Mouse (Mus musculus): Measurements from ENCODE around the gene Syne3. TPM values are rescaled to one million over a fixed set of nuclear protein-coding genes. Genes with fewer than 3 reads are reported as not detected.

Syne3 gene
- polyA plus RNA-seq, 1 experiment from 2014 or later: 0.31 TPM

DNA sequence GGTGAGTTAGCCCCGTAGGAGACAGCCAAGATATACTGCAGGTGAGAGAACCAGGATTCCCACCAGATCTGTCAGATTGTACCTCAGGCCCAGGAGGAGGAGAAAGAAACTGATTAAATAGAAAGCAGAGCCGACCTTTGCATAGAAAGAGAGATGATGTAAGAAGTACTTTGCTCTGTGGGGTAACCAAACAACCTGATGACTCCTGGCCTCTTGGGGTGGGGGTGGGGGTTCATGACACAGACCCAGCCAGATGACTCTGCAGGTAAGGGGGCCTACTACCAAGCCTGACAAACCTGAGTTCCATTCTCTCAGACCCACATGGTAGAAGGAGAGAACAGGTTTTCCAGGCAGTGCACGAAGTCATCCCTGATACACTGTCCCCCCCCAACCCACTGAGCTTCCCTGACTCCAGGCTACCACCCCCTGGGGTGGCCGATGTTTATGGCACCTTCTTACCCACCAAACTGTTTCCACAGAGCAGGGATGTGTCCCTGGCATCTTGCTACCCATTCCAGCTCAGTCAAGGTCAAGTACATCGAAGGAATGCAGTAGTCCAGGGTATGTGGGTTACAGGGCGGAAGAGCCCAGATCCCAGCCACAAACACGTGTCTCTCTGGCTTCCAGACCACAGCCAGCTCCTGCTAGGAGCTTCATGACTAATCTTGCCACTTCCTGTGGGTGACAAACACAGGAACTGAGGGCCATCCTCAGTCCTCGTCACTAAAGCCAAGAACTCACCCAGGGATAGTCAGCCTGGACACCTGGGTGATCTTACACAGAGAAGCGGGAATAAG is 8.9 kb downstream of the Syne3 start:
- Histone ChIP-seq H3K27ac (replicated peaks; ENCODE audit: low read depth, low read length) (no peak overlapping the region), H3K36me3 (ENCODE audit: control insufficient read depth, insufficient read depth, low read length) (no peaks in the 10 kb centered on the region), H3K4me2 (ENCODE audit: low read depth, severe bottlenecking) (no peak overlapping the region), H3K9ac (ENCODE audit: low read length) (no peak overlapping the region), H3K9me3 (ENCODE audit: control insufficient read depth, low read length) (no peaks in the 10 kb centered on the region), H3K4me3 (ENCODE audit: low read depth, low read length) (no peak overlapping the region), H3K27me3 (ENCODE audit: control insufficient read depth, insufficient read depth, low read length) (no peaks in the 10 kb centered on the region), H3K4me1 (ENCODE audit: control insufficient read depth, insufficient read depth, low read length) (no peaks in the 10 kb centered on the region)
- no peak for ATAC-seq (ENCODE audit: insufficient number of reproducible peaks, low FRiP score, low TSS enrichment, low read depth)
- 77% methylated on average over 9 of the region's 9 CpGs for WGBS
- DNase-seq (ENCODE audit: low spot score): no peak

DNA sequence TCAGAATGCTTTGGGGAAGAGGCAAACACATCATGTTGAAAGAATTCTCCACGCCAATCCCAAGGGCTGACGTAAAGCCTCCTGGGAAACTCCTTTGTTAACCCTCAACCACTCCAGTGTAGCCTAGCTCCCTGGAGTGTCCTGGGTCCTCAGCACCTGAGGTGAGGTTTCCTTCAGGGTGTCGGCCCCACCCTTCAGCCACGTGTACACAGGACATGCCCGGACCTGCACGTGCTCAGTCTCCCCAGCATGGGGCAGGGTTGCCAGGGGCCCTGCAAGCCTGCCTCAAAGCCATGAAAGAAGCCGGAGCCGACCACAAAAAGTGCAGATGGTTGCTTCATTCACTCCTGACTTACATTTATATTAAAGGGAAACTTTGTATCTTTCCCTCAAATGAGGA is 10.4 kb downstream of the Syne3 start:
- Histone ChIP-seq H3K27ac (replicated peaks; ENCODE audit: low read depth, low read length) (no peak overlapping the region), H3K9ac (ENCODE audit: low read length) (no peak overlapping the region), H3K4me1 (ENCODE audit: control insufficient read depth, insufficient read depth, low read length) (no peaks in the 10 kb centered on the region), H3K27me3 (ENCODE audit: control insufficient read depth, insufficient read depth, low read length) (no peaks in the 10 kb centered on the region), H3K4me2 (ENCODE audit: low read depth, severe bottlenecking) (no peak overlapping the region), H3K4me3 (ENCODE audit: low read depth, low read length) (no peak overlapping the region), H3K9me3 (ENCODE audit: control insufficient read depth, low read length) (no peaks in the 10 kb centered on the region), H3K36me3 (ENCODE audit: control insufficient read depth, insufficient read depth, low read length) (no peaks in the 10 kb centered on the region)
- 72% methylated on average over 8 of the region's 8 CpGs for WGBS
- ATAC-seq (ENCODE audit: insufficient number of reproducible peaks, low FRiP score, low TSS enrichment, low read depth) (no peak), DNase-seq (ENCODE audit: low spot score) (no peak)

DNA sequence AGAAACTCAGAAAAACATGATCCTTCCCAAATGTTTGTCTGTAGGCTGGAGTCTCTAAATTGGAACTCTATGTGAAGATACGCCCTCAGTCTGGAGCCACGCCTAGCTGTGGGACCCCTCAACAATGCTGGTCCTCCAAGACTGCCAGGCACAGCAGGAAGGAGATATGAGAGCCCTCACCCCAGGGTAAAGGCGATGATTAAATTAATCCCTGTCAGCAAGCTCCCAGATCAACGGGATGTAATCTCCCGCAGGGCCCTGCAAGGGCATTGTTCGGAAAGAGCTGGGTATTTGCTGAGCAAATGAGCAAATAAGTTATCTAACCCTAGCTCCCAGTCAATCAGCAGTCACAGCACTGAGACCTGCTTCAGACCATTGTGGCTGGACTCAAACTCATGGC is 11.1 kb downstream of the Syne3 start:
- DNase-seq (ENCODE audit: low spot score) (no peak), ATAC-seq (ENCODE audit: insufficient number of reproducible peaks, low FRiP score, low TSS enrichment, low read depth) (no peak)
- no peaks in the 10 kb centered on the region for H3K27me3 ChIP-seq (ENCODE audit: control insufficient read depth, insufficient read depth, low read length)
- 83% methylated on average over 6 of the region's 6 CpGs for WGBS
- H3K4me3 ChIP-seq (ENCODE audit: low read depth, low read length): no peak overlapping the region
- no peaks in the 10 kb centered on the region for H3K4me1 ChIP-seq (ENCODE audit: control insufficient read depth, insufficient read depth, low read length)
- H3K9ac ChIP-seq (ENCODE audit: low read length): no peak overlapping the region
- no peak overlapping the region for H3K4me2 ChIP-seq (ENCODE audit: low read depth, severe bottlenecking)
- H3K9me3 ChIP-seq (ENCODE audit: control insufficient read depth, low read length): no peaks in the 10 kb centered on the region
- H3K27ac ChIP-seq (replicated peaks; ENCODE audit: low read depth, low read length): no peak overlapping the region
- H3K36me3 ChIP-seq (ENCODE audit: control insufficient read depth, insufficient read depth, low read length): no peaks in the 10 kb centered on the region

DNA sequence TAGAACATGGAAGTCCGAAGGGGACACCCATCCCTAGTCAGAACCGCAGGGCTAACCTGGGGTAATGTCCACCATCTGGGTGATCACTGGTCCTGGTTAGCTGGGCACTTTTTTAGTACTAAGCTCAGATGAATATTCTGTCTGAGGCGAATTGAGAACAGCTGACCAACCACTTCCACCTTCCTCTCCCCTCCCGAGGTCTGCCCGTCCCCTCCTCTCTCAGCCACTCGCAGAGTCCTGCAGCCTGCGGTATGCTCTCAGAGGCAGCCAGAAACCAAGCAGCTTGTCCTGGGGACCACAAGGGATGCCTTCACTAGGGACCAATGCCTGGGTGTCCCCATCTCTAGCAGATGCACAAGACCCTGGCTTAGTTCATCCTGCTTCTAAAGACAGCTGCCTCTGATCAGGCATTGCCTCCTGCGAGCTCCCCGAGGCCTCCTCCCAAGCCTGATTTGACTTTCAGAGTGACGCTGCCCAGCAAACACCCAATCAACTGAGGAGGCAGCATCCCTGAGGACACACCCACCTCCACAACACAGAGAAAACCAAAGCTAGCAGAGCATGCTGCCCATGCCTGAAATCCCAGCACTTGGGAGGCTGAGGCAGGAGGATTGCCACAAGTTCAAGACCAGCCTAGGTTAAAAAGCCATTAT is 11.8 kb downstream of the Syne3 start:
- no peaks in the 10 kb centered on the region for H3K4me1 ChIP-seq (ENCODE audit: control insufficient read depth, insufficient read depth, low read length)
- ATAC-seq (ENCODE audit: insufficient number of reproducible peaks, low FRiP score, low TSS enrichment, low read depth): no peak
- no peak overlapping the region for H3K9ac ChIP-seq (ENCODE audit: low read length)
- DNase-seq (ENCODE audit: low spot score): no peak
- no peak overlapping the region for H3K4me2 ChIP-seq (ENCODE audit: low read depth, severe bottlenecking)
- H3K36me3 ChIP-seq (ENCODE audit: control insufficient read depth, insufficient read depth, low read length): no peaks in the 10 kb centered on the region
- no peak overlapping the region for H3K4me3 ChIP-seq (ENCODE audit: low read depth, low read length)
- H3K27ac ChIP-seq (replicated peaks; ENCODE audit: low read depth, low read length): no peak overlapping the region
- WGBS: 84% methylated on average over 10 of the region's 10 CpGs
- no peaks in the 10 kb centered on the region for H3K9me3 ChIP-seq (ENCODE audit: control insufficient read depth, low read length)
- H3K27me3 ChIP-seq (ENCODE audit: control insufficient read depth, insufficient read depth, low read length): no peaks in the 10 kb centered on the region

DNA sequence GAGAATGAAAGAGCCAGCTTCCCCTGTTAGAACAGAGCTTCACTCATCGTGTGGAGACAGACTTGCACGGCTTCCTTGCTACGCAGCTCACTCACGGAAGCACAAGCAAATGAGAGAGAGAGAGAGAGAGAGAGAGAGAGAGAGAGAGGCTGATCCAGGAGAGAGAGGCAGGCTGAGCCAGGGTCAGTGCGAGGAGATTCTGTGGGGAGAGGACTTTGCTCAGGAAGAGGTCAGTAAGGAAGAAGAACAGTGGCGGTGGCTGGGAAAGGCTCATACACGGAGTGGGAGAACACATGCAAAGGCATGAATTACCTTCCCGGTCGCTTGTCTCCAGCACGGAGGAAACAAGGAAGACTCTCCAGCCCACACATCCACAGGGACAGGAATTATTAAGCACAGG is 12.4 kb downstream of the Syne3 start:
- Histone ChIP-seq H3K36me3 (ENCODE audit: control insufficient read depth, insufficient read depth, low read length) (no peaks in the 10 kb centered on the region), H3K4me3 (ENCODE audit: low read depth, low read length) (no peak overlapping the region), H3K9ac (ENCODE audit: low read length) (no peak overlapping the region), H3K4me2 (ENCODE audit: low read depth, severe bottlenecking) (no peak overlapping the region), H3K27me3 (ENCODE audit: control insufficient read depth, insufficient read depth, low read length) (no peaks in the 10 kb centered on the region), H3K9me3 (ENCODE audit: control insufficient read depth, low read length) (no peaks in the 10 kb centered on the region), H3K4me1 (ENCODE audit: control insufficient read depth, insufficient read depth, low read length) (no peaks in the 10 kb centered on the region), H3K27ac (replicated peaks; ENCODE audit: low read depth, low read length) (no peak overlapping the region)
- ATAC-seq (ENCODE audit: insufficient number of reproducible peaks, low FRiP score, low TSS enrichment, low read depth) (no peak), DNase-seq (ENCODE audit: low spot score) (no peak)
- 88% methylated on average over 10 of the region's 10 CpGs for WGBS

DNA sequence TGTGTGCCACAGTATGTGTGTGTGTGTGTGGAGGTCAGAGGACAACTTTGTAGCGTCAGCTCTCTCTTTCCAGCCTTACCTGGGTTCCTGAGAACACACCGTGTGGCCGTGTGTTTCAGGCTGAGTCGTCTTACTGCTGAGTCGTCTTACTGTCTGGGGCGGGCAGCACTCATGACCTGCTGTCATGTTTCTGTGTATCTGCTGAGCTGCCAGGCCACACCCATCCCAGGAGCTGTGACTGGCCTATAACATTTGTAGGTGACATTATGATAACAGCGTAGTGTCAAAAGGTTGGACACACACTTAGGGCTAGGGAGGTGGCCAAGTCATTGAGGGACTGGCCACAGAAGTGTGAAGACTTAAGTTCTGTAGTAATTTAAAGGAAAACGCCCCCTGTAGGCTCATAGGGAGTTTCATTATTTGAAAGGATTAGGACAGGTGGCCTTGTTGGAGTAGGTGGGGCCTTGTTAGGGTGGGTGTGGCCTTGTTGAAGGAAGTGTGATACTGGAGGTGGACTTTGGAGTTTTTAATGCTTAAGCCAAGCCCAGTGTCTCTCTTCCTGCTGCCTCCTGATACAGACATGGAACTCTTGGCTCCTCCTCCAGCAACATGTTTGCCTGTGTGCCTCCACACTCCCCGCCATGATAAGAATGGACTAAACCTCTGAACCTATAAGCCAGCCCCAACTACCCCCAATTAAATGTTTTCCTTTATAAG is 13.4 kb downstream of the Syne3 start:
- H3K27me3 ChIP-seq (ENCODE audit: control insufficient read depth, insufficient read depth, low read length): no peaks in the 10 kb centered on the region
- no peak overlapping the region for H3K4me3 ChIP-seq (ENCODE audit: low read depth, low read length)
- H3K4me2 ChIP-seq (ENCODE audit: low read depth, severe bottlenecking): no peak overlapping the region
- H3K4me1 ChIP-seq (ENCODE audit: control insufficient read depth, insufficient read depth, low read length): no peaks in the 10 kb centered on the region
- no peaks in the 10 kb centered on the region for H3K36me3 ChIP-seq (ENCODE audit: control insufficient read depth, insufficient read depth, low read length)
- WGBS: 85% methylated on average over 9 of the region's 9 CpGs
- H3K9me3 ChIP-seq (ENCODE audit: control insufficient read depth, low read length): no peaks in the 10 kb centered on the region
- ATAC-seq (ENCODE audit: insufficient number of reproducible peaks, low FRiP score, low TSS enrichment, low read depth): no peak
- H3K27ac ChIP-seq (replicated peaks; ENCODE audit: low read depth, low read length): no peak overlapping the region
- no peak for DNase-seq (ENCODE audit: low spot score)
- no peak overlapping the region for H3K9ac ChIP-seq (ENCODE audit: low read length)

DNA sequence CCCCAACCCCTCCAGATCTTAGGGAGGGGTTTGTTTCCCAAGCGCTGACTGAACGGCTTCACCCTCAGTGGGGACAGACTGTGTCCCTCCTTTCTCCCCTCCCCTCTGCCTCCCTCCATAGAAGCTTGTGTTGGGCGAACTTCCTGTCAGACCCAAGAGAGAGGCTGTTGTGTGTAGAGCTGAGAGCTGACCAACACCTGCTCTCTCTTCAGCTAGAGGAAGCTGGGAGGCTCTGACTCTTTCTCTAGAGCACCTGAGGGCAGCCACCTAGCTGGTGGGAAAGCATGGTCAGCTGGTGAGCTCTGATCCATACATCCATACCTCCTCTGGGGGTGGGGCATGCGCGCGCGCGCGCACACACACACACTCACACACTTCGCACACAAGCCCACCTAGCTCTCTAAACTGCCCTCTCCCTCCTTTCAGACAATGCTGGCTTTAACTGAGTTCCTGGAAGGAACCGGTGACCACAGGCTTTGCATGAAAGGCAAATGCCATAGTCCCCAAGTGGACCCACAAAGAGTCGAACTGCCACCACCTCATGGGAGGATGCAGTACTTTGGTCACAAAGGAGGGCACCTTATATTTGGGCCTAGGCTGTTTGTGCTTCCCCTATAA is 14.2 kb downstream of the Syne3 start:
- WGBS: 77% methylated on average over 12 of the region's 12 CpGs
- no peak overlapping the region for H3K27ac ChIP-seq (replicated peaks; ENCODE audit: low read depth, low read length)
- ATAC-seq (ENCODE audit: insufficient number of reproducible peaks, low FRiP score, low TSS enrichment, low read depth) (no peak; the same call in 1 of the 2 replicates), DNase-seq (ENCODE audit: low spot score) (no peak)
- no peaks in the 10 kb centered on the region for H3K36me3 ChIP-seq (ENCODE audit: control insufficient read depth, insufficient read depth, low read length)
- no peak overlapping the region for H3K9ac ChIP-seq (ENCODE audit: low read length)
- no peaks in the 10 kb centered on the region for H3K4me1 ChIP-seq (ENCODE audit: control insufficient read depth, insufficient read depth, low read length)
- no peaks in the 10 kb centered on the region for H3K27me3 ChIP-seq (ENCODE audit: control insufficient read depth, insufficient read depth, low read length)
- H3K4me3 ChIP-seq (ENCODE audit: low read depth, low read length): no peak overlapping the region
- H3K9me3 ChIP-seq (ENCODE audit: control insufficient read depth, low read length): no peaks in the 10 kb centered on the region
- H3K4me2 ChIP-seq (ENCODE audit: low read depth, severe bottlenecking): no peak overlapping the region

DNA sequence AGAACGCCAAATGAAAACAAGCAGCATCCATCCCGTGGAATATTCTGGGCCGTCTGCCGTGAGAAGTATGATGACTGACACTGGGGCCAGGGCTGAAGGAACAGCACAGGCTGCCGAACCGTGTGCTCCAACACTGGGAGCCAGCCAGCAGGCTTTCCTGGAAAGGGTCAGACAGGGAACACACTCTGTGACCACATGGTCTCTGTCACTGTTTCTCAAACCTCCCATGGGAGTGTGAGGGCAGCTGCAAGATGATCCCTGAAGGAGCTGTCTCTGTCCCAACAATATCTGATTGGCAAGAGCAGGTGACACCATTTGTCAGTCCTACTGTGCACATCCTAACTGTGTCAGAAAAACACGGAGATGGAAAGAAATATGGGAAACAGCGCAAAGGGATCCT is 16.8 kb downstream of the Syne3 start:
- WGBS: 87% methylated on average over 8 of the region's 8 CpGs
- DNase-seq (ENCODE audit: low spot score): no peak
- Histone ChIP-seq H3K36me3 (ENCODE audit: control insufficient read depth, insufficient read depth, low read length) (no peaks in the 10 kb centered on the region), H3K27ac (replicated peaks; ENCODE audit: low read depth, low read length) (no peak overlapping the region), H3K4me1 (ENCODE audit: control insufficient read depth, insufficient read depth, low read length) (no peaks in the 10 kb centered on the region), H3K4me2 (ENCODE audit: low read depth, severe bottlenecking) (no peak overlapping the region), H3K4me3 (ENCODE audit: low read depth, low read length) (no peak overlapping the region), H3K9ac (ENCODE audit: low read length) (no peak overlapping the region), H3K27me3 (ENCODE audit: control insufficient read depth, insufficient read depth, low read length) (no peaks in the 10 kb centered on the region), H3K9me3 (ENCODE audit: control insufficient read depth, low read length) (no peaks in the 10 kb centered on the region)
- no peak for ATAC-seq (ENCODE audit: insufficient number of reproducible peaks, low FRiP score, low TSS enrichment, low read depth)
